Mouse (Mus musculus): ENCODE data around the gene Ccl27a.

Gene Ccl27a

DNA sequence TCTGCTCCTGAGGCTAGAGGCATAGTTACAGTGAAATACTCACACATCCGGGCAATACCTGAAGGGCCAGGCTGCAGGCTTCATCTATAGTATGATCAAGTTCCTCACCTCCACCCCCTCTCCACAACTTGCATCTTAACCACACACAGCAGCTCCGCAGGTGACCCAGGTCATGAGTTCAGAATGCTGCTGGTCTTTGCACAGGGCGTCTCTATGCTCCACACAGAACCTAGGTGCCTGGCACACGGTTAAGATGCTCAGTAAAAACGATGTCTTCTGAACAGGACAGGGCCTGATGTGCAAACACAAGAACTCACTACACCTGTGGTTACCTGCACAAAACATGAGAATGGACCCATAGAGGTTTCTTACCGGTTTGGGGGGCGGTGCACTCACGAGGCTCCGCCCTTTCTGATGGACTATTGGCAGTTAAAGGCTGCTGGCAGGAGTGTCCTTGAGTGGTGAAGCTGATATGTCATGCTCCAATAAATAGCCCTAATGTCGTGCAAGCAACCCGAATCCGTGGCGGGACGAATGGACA, 19.2 kb downstream of the Ccl27a start, which contains the start of gene Galt:
Gene Galt, plus strand, starts transcription at position 432 of the 541 bp plus-strand sequence.
- no peak for DNase-seq

DNA sequence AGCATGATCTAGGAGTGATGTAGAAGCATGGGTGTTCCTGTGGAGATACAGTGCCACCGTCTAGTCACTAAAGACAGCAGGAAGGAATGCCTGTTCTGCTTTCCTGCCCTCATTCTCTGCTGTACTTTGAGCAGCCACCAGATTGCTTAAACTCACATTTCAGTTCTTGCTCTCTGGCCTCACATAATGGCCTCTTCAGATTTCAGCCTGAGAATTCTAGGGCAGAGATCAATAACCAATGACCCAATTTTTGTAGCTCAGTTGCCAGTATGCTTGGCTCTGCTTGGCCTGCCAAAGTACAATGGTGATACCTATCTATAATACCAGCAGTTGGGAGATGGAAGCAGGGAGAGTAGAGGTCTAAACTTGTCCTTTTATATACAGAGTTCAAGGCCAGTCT, 29.0 kb downstream of the Ccl27a start:
- no peak for DNase-seq

DNA sequence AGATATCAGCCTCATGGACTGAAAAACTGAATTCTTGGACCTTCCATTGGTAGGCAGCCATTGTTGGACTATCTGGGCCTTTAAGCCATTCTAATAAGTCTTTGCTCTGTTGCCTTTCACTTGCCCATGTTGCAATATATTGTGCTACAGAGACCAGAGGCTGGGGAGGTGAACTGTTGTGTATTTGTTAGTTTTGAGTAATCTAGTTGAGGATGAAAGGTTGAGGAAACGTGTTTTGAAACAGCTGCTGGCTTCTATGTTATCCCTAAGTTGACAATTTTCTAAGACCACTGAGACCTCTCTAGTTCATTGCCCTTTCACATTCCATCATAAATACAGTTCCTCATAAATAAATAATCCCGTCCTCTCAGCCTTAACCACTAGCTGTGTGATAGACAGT, 29.9 kb downstream of the Ccl27a start:
- DNase-seq: no peak

DNA sequence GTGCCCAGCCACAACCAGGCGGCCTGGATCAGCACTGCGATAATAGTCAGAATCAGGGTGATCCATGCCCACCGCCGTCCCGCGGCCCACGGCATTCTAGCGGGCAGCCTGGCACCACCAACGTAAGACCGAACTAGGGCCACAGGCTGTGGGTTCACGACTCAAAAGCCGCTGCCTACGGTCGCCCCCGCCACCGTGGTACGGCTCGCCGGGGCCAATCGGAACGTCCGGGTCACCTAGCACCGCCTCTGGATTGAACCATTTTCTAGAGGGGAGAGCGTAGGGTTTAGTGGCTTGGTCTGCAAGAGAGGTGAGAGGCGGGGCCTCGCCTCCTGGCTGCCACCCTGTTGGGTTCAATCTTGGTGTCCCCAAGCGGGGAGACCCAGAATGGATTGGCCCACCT, 32.9 kb downstream of the Ccl27a start:
- peak; percentile 92 to 94 for DNase-seq

DNA sequence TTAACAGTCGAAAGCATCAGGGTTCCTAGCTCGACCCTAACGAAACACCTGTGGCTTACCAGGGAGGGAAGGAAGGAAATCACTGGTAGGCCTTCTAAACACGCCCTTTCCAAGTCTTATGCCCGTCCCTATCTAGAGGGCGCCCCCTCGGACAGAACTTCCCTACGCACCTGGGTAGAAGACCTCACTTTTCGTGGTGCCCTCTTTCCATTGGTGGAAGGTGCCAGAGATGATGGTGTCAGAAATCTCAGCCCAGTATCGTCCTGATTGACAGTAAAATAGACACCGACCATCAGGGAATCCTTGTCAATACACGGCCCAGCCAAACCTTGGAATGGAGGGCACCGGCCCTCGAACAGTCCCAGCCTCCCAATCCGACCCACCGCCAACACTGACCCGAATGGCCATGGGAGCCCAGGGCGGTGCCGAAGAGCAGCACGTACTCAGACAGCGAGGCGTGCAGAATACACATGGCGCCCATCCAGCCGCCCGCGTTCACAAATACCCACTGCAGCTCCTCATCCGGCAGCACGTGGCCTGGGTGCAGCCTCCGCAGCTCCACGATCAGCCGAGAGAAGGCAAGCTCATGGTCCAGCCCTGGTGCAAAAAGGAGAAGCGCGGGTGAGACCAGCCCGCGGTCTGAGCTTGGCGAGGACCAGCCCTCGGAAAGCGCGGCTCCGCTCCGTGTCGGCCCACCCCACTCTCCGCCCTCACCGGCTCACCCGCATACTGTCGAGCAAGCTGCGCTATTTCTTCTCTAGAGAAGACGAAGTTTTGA, 33.5 kb downstream of the Ccl27a start:
- DNase-seq: peak; percentile 41 to 51

DNA sequence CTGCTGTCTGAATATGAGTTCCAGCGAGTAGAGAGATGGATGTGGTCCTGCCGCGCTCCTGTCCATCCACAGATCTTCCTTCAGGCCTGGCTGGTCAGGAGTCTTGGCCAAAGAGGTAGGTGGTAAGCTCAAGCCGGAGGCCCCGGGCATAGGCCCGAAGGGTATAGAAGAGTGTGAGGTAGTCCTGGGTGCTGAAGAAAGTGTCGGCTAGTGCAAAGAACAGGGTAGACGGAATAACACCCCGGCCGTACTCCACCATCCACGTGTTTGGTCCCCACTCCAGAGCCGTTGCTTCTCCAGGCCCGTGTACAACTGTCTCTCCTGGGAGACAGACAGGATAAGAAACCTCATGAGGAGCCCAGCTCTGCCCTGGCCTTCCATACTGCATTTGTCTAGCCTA, 34.8 kb downstream of the Ccl27a start:
- no peak for DNase-seq

DNA sequence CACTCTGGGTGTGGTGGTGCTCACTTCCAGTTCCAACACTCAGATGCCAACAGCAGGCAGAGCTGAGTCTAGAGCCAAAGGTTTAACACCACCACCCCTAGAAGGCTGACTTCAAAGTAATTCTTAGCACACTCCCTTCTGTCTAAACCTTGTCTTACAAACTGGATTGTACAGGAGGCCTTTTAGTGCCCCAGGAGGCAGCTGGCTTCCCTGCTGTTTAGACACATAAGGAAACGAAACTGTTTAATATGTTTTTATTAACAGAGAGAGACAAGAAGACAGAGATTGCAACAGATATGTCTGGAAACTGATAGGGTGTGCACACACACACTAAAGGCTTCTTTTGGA, 35.8 kb downstream of the Ccl27a start:
- DNase-seq: no peak

DNA sequence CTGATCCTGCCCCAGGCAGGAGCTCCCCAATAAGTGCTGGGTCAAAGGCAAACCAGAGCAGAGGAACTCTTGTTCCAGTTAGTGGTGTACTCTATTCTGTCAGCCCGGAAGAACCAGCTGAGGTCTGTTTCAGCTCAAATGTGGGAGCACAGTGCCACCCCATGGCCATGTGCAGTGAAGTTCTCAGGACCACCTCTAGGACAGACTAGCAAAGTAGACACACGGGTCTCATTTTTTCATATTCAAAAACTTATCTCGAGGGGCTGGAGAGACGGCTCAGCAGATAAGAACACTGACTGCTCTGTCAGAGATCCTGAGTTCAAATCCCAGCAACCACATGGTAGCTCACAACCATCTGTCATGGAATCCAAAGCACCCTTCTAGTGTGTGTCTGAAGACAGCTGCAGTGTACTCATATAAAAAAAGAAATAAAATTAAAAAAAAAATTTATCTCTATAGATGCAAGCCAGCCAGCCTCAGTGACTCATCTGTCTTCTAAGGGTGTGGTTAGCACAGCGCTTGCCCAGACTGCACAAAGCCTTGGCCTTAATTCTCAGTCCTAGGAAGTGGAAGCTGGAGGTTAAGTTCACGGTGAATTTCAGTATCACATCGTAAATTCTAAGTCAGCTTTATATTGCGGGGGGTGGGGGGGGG, 36.3 kb downstream of the Ccl27a start:
- DNase-seq: peak; percentile 84 to 87

DNA sequence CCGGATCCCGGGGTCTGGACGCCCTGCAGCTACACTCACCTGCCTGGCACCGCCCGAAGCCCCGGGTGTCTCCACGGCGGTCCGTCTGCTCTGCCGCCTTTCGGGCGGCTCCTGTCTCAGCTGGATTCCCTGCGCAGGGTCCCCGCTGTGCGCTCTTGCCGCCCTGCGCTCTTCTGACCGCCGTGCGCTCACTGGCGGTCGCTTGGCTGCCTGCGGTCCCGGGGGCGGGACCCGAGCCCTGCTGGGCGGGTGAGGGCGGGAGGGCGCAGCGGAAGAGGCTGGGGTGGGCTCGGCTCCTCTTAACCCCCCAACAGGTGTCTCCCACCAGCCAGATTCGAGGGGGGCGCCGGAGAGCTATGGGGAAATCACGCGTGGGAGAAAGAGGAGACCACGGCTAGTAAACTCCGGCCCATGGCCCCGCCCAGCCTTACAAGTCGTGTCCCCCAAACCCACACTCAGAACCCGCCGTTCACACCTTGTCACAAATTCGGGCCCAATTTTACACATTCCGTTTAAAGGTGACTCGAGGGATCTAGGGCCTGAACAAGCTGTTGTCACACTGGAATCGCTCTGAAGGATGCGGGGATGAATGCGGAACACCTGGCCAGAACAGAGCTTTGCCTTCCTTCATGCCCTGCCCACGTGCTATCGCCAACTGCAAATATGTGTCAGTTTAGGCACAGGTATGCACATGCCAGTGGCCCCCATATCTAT, 42.8 kb downstream of the Ccl27a start, which contains the start of gene Arid3c:
Gene Arid3c, minus strand, starts transcription at position 91 of the 714 bp plus-strand sequence.
- DNase-seq: peak; percentile 35 to 43

DNA sequence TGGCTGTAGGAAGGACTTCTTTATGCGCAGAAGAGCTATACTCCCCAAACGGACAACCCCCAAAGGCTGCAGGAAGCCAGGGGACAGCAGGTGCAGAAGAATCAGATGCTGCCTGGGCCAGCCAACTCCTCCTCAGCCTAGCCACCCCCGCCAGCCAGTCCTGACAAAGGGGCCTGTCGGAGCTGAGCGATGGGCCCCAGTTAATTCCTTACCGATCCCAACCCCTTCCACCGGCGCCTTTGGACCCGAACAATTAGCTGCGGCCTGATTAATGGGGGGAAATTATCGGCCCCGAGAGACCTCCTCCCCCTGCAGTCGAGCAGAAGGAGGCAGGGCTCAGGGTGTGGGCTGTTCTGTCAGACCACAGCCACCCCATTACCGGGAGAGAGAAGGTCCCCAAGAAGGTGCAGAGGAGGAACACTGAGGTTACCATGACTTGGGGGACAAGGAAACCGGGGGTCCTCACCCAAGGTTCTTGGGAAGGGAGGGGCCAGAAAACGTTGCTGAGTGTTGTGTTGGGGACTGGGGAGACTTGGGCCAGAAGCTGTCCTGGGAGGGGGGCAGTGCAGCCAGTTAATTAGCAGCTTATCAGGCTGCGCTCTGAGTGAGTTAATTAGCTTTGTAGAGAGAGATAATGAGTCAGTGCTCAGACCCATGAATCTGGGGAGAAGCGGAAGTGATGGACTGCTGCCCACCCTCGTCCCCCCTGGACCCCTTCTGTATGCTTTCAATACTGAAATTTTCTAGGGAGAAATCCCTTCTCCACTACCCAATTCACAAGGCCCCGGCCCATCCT, 47.0 kb downstream of the Ccl27a start:
- DNase-seq: no peak

DNA sequence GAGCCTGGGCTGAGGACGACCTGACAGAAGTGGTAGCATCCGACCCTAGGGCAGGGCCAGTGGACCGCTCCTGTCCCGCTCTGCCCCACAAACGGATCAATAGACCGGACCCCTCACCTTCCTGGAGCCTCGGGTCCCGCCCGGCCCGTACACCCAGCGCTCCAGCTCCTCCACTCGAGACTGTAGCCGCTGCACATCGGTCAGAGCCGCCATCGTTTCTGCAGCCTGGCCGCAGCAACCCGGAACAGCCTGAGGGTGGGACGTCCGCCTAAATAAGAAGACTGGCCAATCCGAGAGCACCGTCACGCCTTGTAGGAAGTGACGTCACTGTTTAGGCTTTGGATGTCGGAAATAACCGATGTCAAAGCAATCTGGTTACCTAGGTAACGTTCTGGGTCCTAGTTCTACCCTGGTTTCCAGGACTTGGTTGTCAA, 51.1 kb downstream of the Ccl27a start, which contains the start of gene Dctn3:
Gene Dctn3, minus strand, starts transcription at position 253 of the 434 bp plus-strand sequence.
- peak; percentile 83 to 86 for DNase-seq

Measured in B cell, adult 2 months (primary cell).